Mouse (Mus musculus) monocyte, adult 5-6 weeks (primary cell): ENCODE data around the gene Tfip11. TPM values are rescaled to one million over a fixed set of nuclear protein-coding genes. Genes with fewer than 3 reads are reported as not detected.

Experiments
- ATAC-seq: fragments of 153-309, 156-312 bp; replicated peaks from 2 replicates; pipeline ENCODE4 v1.8.0; 2017; ENCODE audit warnings: mild to moderate bottlenecking; ENCODE audit not compliant: low TSS enrichment, insufficient number of reproducible peaks, severe bottlenecking, poor library complexity, low FRiP score
- total RNA-seq: library from RNA; stranded (forward); fragments of 200-1000, 200-491, 200-594 nt; gene quantifications from 3 replicates; pipeline ENCODE4 v1.2.3, GENCODE M21; 2017

Tfip11 gene
- total RNA-seq, 1 experiment from 2014 or later: 30.1 TPM

- ATAC-seq: no peak
These were observed 55.0 kb downstream of the Tfip11 start for GRCm38 (mm10) chr5:112381154-112381553.

DNA sequence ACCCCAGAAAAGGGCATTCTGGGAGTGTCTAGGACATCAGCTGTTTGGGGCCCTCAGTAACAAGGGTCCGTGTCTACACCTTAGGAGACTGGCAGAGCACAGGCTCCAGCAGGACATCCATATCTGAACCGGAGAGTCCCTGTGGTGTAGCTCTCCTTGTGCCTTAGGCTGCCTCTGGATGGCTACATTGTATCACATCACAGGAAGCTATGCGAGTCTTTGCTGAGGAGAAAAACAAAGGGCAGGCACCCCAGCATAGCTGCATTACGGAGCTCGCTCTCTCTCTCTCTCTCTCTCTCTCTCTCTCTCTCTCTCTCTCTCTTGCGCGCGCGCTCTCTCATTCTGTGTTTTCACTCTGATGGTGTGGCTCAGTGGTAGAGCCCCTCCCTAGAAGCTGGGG, 55.9 kb downstream of the Tfip11 start:
- ATAC-seq: no peak

- no peak for ATAC-seq
These were observed 56.6 kb downstream of the Tfip11 start for GRCm38 (mm10) chr5:112382641-112383330.

DNA sequence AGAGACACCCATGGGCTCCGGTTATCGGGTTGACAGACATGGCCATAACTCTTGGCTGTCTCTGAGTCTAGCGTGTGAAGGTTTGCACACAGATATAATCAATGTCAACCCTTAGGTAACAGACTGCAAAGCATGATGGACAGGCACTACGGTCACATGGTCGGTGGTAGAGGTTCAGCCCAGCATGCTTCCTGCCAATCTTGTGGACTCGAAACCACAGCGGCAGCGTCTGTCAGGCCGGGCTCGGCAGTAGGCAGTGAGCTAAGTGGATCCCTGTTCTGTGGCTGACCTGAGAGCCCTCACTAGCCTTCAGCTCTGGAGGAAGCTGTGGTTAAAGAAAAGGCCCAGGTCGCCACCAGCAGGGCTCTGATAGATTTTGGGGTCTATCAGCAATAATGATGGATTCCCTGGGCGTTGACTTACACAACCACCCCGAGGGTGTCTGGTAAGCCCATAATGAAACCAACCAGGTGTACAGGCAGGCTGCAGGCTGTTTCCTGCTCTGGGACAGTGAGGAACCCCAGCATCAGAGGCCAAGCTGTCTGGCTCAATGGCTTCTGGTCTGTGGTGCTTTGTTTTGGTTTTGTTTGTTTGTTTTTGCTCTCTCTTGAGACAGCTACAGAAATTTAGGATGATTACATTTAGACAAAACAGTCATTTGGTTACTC, 58.8 kb downstream of the Tfip11 start:
- peak; percentile 31; the same call in 1 of the 2 replicates for ATAC-seq

DNA sequence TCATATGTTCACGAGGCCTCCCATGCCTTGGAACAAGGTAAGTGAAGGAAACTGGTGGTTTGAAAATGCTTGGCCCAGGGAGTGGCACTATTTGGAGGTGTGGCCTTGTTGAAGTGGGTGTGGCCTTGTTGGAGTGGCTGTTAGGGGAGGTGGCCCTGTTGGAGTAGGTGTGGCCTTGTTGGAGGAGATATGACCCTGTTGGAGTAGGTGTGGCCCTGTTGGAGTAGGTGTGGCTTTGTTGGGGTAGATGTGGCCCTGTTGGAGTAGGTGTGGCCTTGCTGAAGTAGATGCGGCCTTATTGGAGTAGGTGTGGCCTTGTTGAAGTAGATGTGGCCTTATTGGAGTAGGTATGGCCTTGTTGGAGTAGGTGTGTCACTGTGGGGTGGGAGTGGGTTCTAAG, 59.8 kb downstream of the Tfip11 start:
- ATAC-seq: no peak

Other genes with a start within 250 kb of the Tfip11 start
- gene Cryba4, start 73.8 kb upstream of the Tfip11 start, total RNA-seq: 1.8 to 2.1 TPM in 2 of 3 replicates, not detected in the other
- gene Crybb1, start 70.5 kb upstream of the Tfip11 start, total RNA-seq: not detected in 3 replicates
- 60.8 to 104 TPM (median 99.4 TPM) in 3 replicates for gene Tpst2, start 49.7 kb upstream of the Tfip11 start, total RNA-seq
- gene Srrd, start 16.7 kb downstream of the Tfip11 start, total RNA-seq: 11.1 to 14.9 TPM (median 12.8 TPM) in 3 replicates
- 9.6 to 16.9 TPM (median 14.4 TPM) in 3 replicates for gene Hps4, start 16.7 kb downstream of the Tfip11 start, total RNA-seq
- gene Gm6583, start 29.7 kb downstream of the Tfip11 start, total RNA-seq: 0.43 to 0.58 TPM in 2 of 3 replicates, not detected in the other
- not detected in 3 replicates for gene Asphd2, start 68.5 kb downstream of the Tfip11 start, total RNA-seq
- gene Gm6588, start 123.1 kb downstream of the Tfip11 start, total RNA-seq: not detected in 3 replicates